In the genomic region with DNA sequence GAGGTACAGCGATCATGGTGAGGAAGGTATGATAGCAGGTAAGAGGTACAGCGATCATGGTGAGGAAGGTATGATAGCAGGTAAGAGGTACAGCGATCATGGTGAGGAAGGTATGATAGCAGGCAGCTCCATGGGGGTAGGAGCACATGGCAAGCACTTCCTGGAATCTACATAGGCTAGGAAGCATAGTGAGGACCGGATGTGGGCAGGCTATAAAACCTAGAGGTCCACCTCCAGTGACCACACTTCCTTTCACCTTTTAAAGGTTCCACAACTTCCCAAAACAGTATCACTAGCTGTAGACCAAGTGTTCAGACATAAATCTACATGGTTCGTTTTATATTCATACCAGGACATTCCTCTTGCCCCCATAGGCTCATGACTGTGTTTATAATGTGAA, we compare ENCODE assay signal across 20 mouse cellular contexts. TPM values are rescaled to one million over a fixed set of nuclear protein-coding genes. Genes with fewer than 3 reads are reported as not detected.
"Had no signal": no experiment of that assay in that cellular context is flagged by ENCODE, and none has a peak within 500 bp of the region (broad histone marks: within the 10 kb centered on the region; RNA-seq: fewer than 3 reads in every experiment).

No protein-coding gene starts in this region.

- DNase-seq: lung, adult 18-20 months; lung, embryonic 14.5 days; lung, postnatal 10 days; lung, postnatal 4 days; midbrain, embryonic 14.5 days; retina, postnatal 1 day; right cerebral cortex, postnatal 14 days; thymus, postnatal 14 days had no signal

- H3K27me3 ChIP-seq: liver, embryonic 12.5 days; midbrain, embryonic 12.5 days; neural tube, embryonic 13.5 days; neural tube, embryonic 15.5 days; stomach, embryonic 15.5 days had no signal

- H3K27ac ChIP-seq: liver, embryonic 12.5 days; liver, embryonic 14.5 days; midbrain, embryonic 10.5 days; midbrain, embryonic 12.5 days; neural tube, embryonic 13.5 days; neural tube, embryonic 15.5 days; stomach, embryonic 15.5 days; stomach, postnatal 0 days had no signal

- H3K4me3 ChIP-seq: liver, embryonic 12.5 days; midbrain, embryonic 10.5 days; midbrain, embryonic 12.5 days; myocyte; neural tube, embryonic 13.5 days; neural tube, embryonic 15.5 days; stomach, embryonic 15.5 days had no signal

- H3K36me3 ChIP-seq: liver, embryonic 12.5 days; midbrain, embryonic 10.5 days; midbrain, embryonic 12.5 days; neural tube, embryonic 13.5 days; neural tube, embryonic 15.5 days; stomach, embryonic 15.5 days had no signal

- H3K4me1 ChIP-seq: liver, embryonic 12.5 days; midbrain, embryonic 10.5 days; midbrain, embryonic 12.5 days; neural tube, embryonic 13.5 days; neural tube, embryonic 15.5 days; stomach, embryonic 15.5 days had no signal

- ATAC-seq: liver, embryonic 12.5 days; midbrain, embryonic 16.5 days had no signal

RNA-seq across cellular contexts. Expression of a gene that starts 55.3 kb away (rescaled TPM):
- polyA plus RNA-seq: lung, embryonic 14.5 days; midbrain, embryonic 10.5 days; midbrain, embryonic 12.5 days; midbrain, embryonic 14.5 days; myocyte; neural tube, embryonic 11.5 days; neural tube, embryonic 15.5 days; spleen, adult 2 months; stomach, postnatal 0 days had no signal
